Mouse (Mus musculus) forebrain, postnatal 0 days (tissue): ENCODE data around the gene Ehd2. TPM values are rescaled to one million over a fixed set of nuclear protein-coding genes. Genes with fewer than 3 reads are reported as not detected.
A peak's percentile ranks its signal among the peaks of the same experiment; 100 is the strongest.
"Not testable (repeated sequence)": the region's sequence is repeated elsewhere in the genome, so short reads cannot be mapped to it uniquely, and the experiment has no call there.

Source experiments
- ATAC-seq: fragments of 200-750 bp; cut with Nextera tagmentation; 2 replicates; pipeline ENCODE4 v1.8.0; 2017; ENCODE audit warnings: mild to moderate bottlenecking, moderate library complexity
- DNase-seq: peaks from one replicate; pipeline ENCODE4 v3.0.0-alpha.2; 2015
- H3K27ac ChIP-seq: fragments of 300-500 bp; sonication (generic); 2 replicates; pipeline ENCODE4 v1.5.1; 2014; ENCODE audit warnings: low read depth, mild to moderate bottlenecking, antibody characterized with exemption, low read length, moderate library complexity, mixed read lengths
- H3K27me3 ChIP-seq: fragments of 300-500 bp; sonication (generic); 2 replicates; pipeline ENCODE4 v1.6.1; 2014; ENCODE audit warnings: mild to moderate bottlenecking, low read length, mixed read lengths; ENCODE audit not compliant: insufficient read depth
- H3K36me3 ChIP-seq: fragments of 300-500 bp; sonication (generic); 2 replicates; pipeline ENCODE4 v1.6.1; 2014; ENCODE audit warnings: mild to moderate bottlenecking, moderate library complexity; ENCODE audit not compliant: insufficient read depth
- H3K4me1 ChIP-seq: fragments of 300-500 bp; sonication (generic); 2 replicates; pipeline ENCODE4 v1.6.1; 2014; ENCODE audit warnings: antibody characterized with exemption; ENCODE audit not compliant: insufficient read depth
- H3K4me2 ChIP-seq: fragments of 300-500 bp; sonication (generic); 2 replicates; pipeline ENCODE4 v1.6.1; 2014; ENCODE audit warnings: low read depth, mild to moderate bottlenecking, moderate library complexity
- H3K4me3 ChIP-seq: fragments of 300-500 bp; sonication (generic); 2 replicates; pipeline ENCODE4 v1.5.1; 2014; ENCODE audit warnings: low read depth, low read length, mixed read lengths
- H3K9ac ChIP-seq: fragments of 300-500 bp; sonication (generic); 2 replicates; pipeline ENCODE4 v1.6.1; 2014; ENCODE audit warnings: mild to moderate bottlenecking
- H3K9me3 ChIP-seq: fragments of 300-500 bp; sonication (generic); 2 replicates; pipeline ENCODE4 v1.6.1; 2016; ENCODE audit warnings: low read length
- CTCF ChIP-seq: sonication (generic); IDR thresholded peaks from 2 replicates; pipeline ENCODE4 v1.5.1; 2016; ENCODE audit warnings: antibody characterized with exemption, control low read depth, low read depth
- WGBS: fragments of 180-500 bp; shearing (Covaris S2); extraction: QIAGEN DNeasy Blood & Tissue Kit; methylation state at CpG from one replicate; pipeline ENCODE4 v1.1.7; 2014; 5-methylcytosine and 5-hydroxymethylcytosine counted together
- polyA plus RNA-seq: library from polyadenylated mRNA; unstranded; fragments of >200 nt; fragmentation: Nextera tagmentation; extraction: Ambion mirVana; gene quantifications from 2 replicates; pipeline ENCODE4 v1.2.1, GENCODE M21; 2015
- total RNA-seq: library from RNA; depleted of rRNA; stranded (reverse); fragments of >200 nt; gene quantifications from 2 replicates; pipeline ENCODE4 v1.2.3, GENCODE M21; 2014

Gene Ehd2
- total and polyA plus RNA-seq, 2 experiments from 2014 or later: 3.5 to 5.0 TPM

DNA sequence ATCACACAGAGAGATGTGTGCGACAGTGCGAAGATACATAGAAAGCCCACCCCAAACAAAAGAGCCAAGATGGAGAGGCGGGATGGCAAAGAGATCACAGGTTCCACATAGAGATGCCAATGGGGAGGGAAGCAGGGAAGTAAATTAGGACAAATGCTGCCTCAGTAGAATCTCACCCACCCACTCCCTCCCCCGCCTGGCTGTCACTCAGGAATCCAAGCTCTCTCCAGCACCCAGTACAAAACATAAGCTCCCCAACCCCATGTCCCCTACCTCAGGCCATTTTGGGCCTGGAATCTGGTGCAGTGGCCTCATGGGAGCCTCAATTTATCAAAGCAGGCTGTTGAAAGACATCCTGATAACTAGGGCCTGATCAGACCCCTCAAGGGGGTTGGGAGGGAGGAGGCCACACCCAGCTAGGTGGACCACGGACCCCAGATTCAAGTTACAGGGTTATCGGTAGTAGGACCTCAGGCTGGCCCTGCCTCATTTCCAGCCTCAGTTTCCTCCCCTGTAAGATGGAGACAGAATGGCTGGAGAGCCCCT lies 46.6 kb downstream of the Ehd2 start:
- Histone ChIP-seq H3K27me3 (no peaks in the 10 kb centered on the region), H3K4me3 (peak overlapping the region; percentile 79), H3K4me1 (peaks cover 17% of the 10 kb centered on the region), H3K4me2 (peak overlapping the region; percentile 67), H3K9ac (peak overlapping the region; percentile 92), H3K36me3 (peaks cover 30% of the 10 kb centered on the region), H3K9me3 (no peaks in the 10 kb centered on the region), H3K27ac (no peak overlapping the region)
- no peak for DNase-seq
- 81% methylated on average over 6 of the region's 6 CpGs for WGBS
- no peak for TF ChIP-seq CTCF
- no peak for ATAC-seq

DNA sequence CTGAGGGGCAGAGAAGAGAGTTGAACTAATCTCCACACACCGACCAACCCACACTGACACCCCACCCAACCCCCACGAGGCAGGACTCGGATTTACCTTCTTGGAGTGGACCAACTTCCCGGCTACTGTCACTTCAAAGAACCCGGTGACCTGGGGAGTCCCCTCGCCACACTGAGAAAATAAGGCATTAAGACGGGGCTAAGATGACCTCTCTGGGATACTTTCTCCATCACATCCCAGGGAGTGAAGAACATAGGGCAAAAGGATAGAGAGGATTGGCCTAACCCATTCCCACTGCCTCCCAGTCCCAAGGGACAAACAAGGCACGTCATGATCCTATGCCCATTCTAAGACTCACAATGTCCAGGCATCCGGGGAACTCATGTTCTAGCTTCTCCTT lies 47.4 kb downstream of the Ehd2 start:
- no peak overlapping the region for H3K27ac ChIP-seq
- H3K27me3 ChIP-seq: no peaks in the 10 kb centered on the region
- H3K36me3 ChIP-seq: peaks cover 30% of the 10 kb centered on the region
- DNase-seq (no peak), ATAC-seq (no peak)
- H3K4me1 ChIP-seq: peaks cover 17% of the 10 kb centered on the region
- H3K9me3 ChIP-seq: no peaks in the 10 kb centered on the region
- 96% methylated on average over 9 of the region's 9 CpGs for WGBS
- peak overlapping the region; percentile 79; the same call in 1 of the 2 replicates for H3K4me3 ChIP-seq
- peak overlapping the region; percentile 67 for H3K4me2 ChIP-seq
- TF ChIP-seq CTCF: no peak
- H3K9ac ChIP-seq: no peak overlapping the region

DNA sequence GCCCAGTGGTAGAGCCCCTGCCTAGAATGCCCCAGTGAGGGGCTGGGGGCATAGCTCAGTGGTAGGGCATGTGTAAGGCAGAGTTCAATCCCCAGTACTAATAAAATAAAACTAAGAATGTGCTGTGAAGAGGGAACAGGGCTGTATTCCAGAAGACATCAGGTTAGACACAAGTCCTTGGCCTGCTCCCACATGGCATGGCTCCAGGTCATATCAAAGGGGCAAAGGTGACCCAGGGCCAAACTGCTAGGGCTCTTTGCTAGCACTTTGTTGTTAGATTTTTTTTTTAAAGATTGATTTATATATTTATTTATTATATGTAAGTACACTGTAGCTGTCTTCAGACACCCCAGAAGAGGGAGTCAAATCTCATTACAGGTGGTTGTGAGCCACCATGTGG lies 49.0 kb downstream of the Ehd2 start:
- no peaks in the 10 kb centered on the region for H3K9me3 ChIP-seq
- no peak overlapping the region for H3K9ac ChIP-seq
- peaks cover 30% of the 10 kb centered on the region for H3K36me3 ChIP-seq
- no peak overlapping the region for H3K27ac ChIP-seq
- ATAC-seq (no peak), DNase-seq (no peak)
- no peak overlapping the region for H3K4me3 ChIP-seq
- H3K4me1 ChIP-seq: peaks cover 17% of the 10 kb centered on the region
- no peak for TF ChIP-seq CTCF
- H3K4me2 ChIP-seq: no peak overlapping the region
- H3K27me3 ChIP-seq: no peaks in the 10 kb centered on the region

- no peak for TF ChIP-seq CTCF
- Histone ChIP-seq H3K4me3 (no peak overlapping the region), H3K27ac (no peak overlapping the region), H3K36me3 (peaks cover 30% of the 10 kb centered on the region), H3K27me3 (no peaks in the 10 kb centered on the region), H3K9ac (no peak overlapping the region), H3K4me2 (no peak overlapping the region), H3K4me1 (peaks cover 13% of the 10 kb centered on the region), H3K9me3 (no peaks in the 10 kb centered on the region)
- 85% methylated on average over 4 of the region's 4 CpGs for WGBS
- ATAC-seq: no peak
- DNase-seq: no peak
Observed at GRCm38 (mm10) chr7:15916996-15917395, 50.4 kb downstream of the Ehd2 start.

GRCm38 (mm10) chr7:15916134-15916723 lies 51.1 kb downstream of the Ehd2 start:
- peaks cover 13% of the 10 kb centered on the region for H3K4me1 ChIP-seq
- H3K27me3 ChIP-seq: no peaks in the 10 kb centered on the region
- peaks cover 30% of the 10 kb centered on the region for H3K36me3 ChIP-seq
- ATAC-seq (no peak), DNase-seq (no peak)
- H3K9ac ChIP-seq: no peak overlapping the region
- H3K4me3 ChIP-seq: no peak overlapping the region
- WGBS: 91% methylated on average over 3 of the region's 3 CpGs
- H3K4me2 ChIP-seq: no peak overlapping the region
- no peak for TF ChIP-seq CTCF
- no peaks in the 10 kb centered on the region for H3K9me3 ChIP-seq
- H3K27ac ChIP-seq: no peak overlapping the region

GRCm38 (mm10) chr7:15915695-15916094 lies 51.7 kb downstream of the Ehd2 start:
- H3K4me3 ChIP-seq, ATAC-seq, H3K4me1 ChIP-seq, H3K4me2 ChIP-seq, H3K27ac ChIP-seq, H3K9me3 ChIP-seq, DNase-seq, H3K9ac ChIP-seq, H3K27me3 ChIP-seq: not testable (repeated sequence)
- WGBS: 89% methylated on average over 4 of the region's 4 CpGs
- H3K36me3 ChIP-seq: peaks cover 30% of the 10 kb centered on the region

GRCm38 (mm10) chr7:15914751-15915150 lies 52.6 kb downstream of the Ehd2 start:
- no peaks in the 10 kb centered on the region for H3K9me3 ChIP-seq
- H3K36me3 ChIP-seq: peaks cover 23% of the 10 kb centered on the region
- H3K4me1 ChIP-seq: no peaks in the 10 kb centered on the region
- no peak overlapping the region for H3K27ac ChIP-seq
- H3K4me2 ChIP-seq: no peak overlapping the region
- no peak for ATAC-seq
- H3K9ac ChIP-seq: no peak overlapping the region
- WGBS: 81% methylated on average over 2 of the region's 2 CpGs
- no peaks in the 10 kb centered on the region for H3K27me3 ChIP-seq
- DNase-seq: no peak
- H3K4me3 ChIP-seq: no peak overlapping the region
- TF ChIP-seq CTCF: no peak
